Mouse (Mus musculus) layer of hippocampus, postnatal 14 days (tissue): ENCODE data around the gene Hs2st1. TPM values are rescaled to one million over a fixed set of nuclear protein-coding genes. Genes with fewer than 3 reads are reported as not detected.
A peak's percentile ranks its signal among the peaks of the same experiment; 100 is the strongest.

Experiments used
- DNase-seq, 2 experiments: peaks; one replicate each; pipeline ENCODE4 v3.0.0; 2021 to 2022; ENCODE audit warnings: low spot score in 2 of 2, mixed read lengths in 1 of 2
- total RNA-seq, 2 experiments: library from RNA; stranded (reverse); gene quantifications; 2 replicates each; pipeline ENCODE4 v1.2.3; 2021

Hs2st1 gene
- total RNA-seq, 2 experiments from 2014 or later: 45.1 to 45.9 TPM

GRCm38 (mm10) chr3:144513169-144514121 lies 56.5 kb downstream of the Hs2st1 start:
- DNase-seq: no peak

GRCm38 (mm10) chr3:144510724-144511123 lies 59.3 kb downstream of the Hs2st1 start:
- DNase-seq: no peak

GRCm38 (mm10) chr3:144508342-144508741 lies 61.6 kb downstream of the Hs2st1 start:
- no peak for DNase-seq

- no peak for DNase-seq
Observed at GRCm38 (mm10) chr3:144507885-144508284, 62.1 kb downstream of the Hs2st1 start.

GRCm38 (mm10) chr3:144506213-144506612 lies 63.8 kb downstream of the Hs2st1 start:
- peak in 1 of 2 experiments; percentile 18 for DNase-seq

- DNase-seq: no peak
Observed at GRCm38 (mm10) chr3:144501930-144502329, 68.1 kb downstream of the Hs2st1 start.

- DNase-seq: no peak
Observed at GRCm38 (mm10) chr3:144496762-144497161, 73.2 kb downstream of the Hs2st1 start.

GRCm38 (mm10) chr3:144494838-144495237 lies 75.1 kb downstream of the Hs2st1 start:
- no peak for DNase-seq

- DNase-seq: no peak
Observed at GRCm38 (mm10) chr3:144488787-144489186, 81.2 kb downstream of the Hs2st1 start.

- no peak for DNase-seq
Observed at GRCm38 (mm10) chr3:144480595-144480994, 89.4 kb downstream of the Hs2st1 start.

GRCm38 (mm10) chr3:144478427-144478794 lies 91.6 kb downstream of the Hs2st1 start:
- DNase-seq: no peak

- peak; percentile 34 to 67 for DNase-seq
Observed at GRCm38 (mm10) chr3:144477707-144478426, 92.1 kb downstream of the Hs2st1 start.

- DNase-seq: no peak
Observed at GRCm38 (mm10) chr3:144475891-144476290, 94.1 kb downstream of the Hs2st1 start.

- DNase-seq: no peak
Observed at GRCm38 (mm10) chr3:144474726-144475125, 95.3 kb downstream of the Hs2st1 start.

- no peak for DNase-seq
Observed at GRCm38 (mm10) chr3:144471954-144472353, 98.0 kb downstream of the Hs2st1 start.

- DNase-seq: no peak
Observed at GRCm38 (mm10) chr3:144470901-144471300, 99.1 kb downstream of the Hs2st1 start.

- DNase-seq: peak in 1 of 2 experiments; percentile 19
Observed at GRCm38 (mm10) chr3:144467521-144467920, 102.5 kb downstream of the Hs2st1 start.

- no peak for DNase-seq
Observed at GRCm38 (mm10) chr3:144466108-144466678, 103.8 kb downstream of the Hs2st1 start.

- DNase-seq: no peak
Observed at GRCm38 (mm10) chr3:144462679-144463078, 107.3 kb downstream of the Hs2st1 start.

GRCm38 (mm10) chr3:144460183-144460788 lies 109.7 kb downstream of the Hs2st1 start:
- no peak for DNase-seq

- no peak for DNase-seq
Observed at GRCm38 (mm10) chr3:144459285-144459697, 110.7 kb downstream of the Hs2st1 start.
